Mouse (Mus musculus): Measurements from ENCODE around the gene Pigl. TPM values are rescaled to one million over a fixed set of nuclear protein-coding genes. Genes with fewer than 3 reads are reported as not detected.
A peak's percentile ranks its signal among the peaks of the same experiment; 100 is the strongest.
"Not testable (repeated sequence)": the region's sequence is repeated elsewhere in the genome, so short reads cannot be mapped to it uniquely, and the experiment has no call there.

Pigl gene
- total RNA-seq, 2 experiments from 2014 or later = 5.6 to 7.6 TPM

DNA sequence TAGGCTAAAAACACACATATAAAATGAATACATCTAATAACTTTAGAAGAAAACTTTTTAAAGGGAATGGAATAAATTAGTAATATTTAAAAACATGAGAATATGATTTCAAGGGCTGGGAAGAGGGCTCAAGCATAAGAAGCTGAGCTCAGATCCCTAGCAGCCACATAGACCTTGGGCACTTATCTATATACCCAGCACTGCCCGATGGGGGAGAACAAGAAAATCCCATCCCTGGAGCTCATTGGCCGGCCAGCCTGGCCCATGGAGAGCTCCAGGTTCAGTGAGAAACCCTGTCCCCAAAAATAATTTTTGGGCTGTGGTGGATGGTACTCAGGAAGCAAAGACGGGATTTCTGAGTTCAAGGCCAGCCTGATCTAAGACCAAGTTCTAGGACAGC is 7.6 kb downstream of the Pigl start:
- no peak for DNase-seq (ENCODE audit: low spot score in 2 of 2)
- intact Hi-C loops (cut with DNase I) = no loop called here

DNA sequence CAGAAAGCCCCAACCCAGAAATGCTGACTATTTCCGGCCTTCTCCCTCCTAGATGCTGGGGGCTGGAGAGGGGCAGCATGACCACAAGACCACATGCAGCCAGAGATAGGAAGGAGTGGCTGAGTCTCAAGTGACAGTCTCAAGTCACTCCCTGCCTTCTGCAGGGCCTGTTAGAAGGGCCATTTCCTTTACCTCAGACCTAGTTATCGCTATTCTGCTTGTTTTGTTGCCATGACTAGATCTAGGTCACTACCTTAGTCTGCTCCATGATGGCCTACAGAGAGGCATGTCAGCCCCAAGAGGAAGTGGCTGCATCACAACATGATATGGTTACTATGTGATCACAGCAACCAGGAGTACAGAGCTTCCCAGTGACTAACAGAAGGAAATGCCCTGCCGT is 8.3 kb downstream of the Pigl start:
- intact Hi-C loops (cut with DNase I) = no loop called here
- no peak for DNase-seq (ENCODE audit: low spot score in 2 of 2)

DNA sequence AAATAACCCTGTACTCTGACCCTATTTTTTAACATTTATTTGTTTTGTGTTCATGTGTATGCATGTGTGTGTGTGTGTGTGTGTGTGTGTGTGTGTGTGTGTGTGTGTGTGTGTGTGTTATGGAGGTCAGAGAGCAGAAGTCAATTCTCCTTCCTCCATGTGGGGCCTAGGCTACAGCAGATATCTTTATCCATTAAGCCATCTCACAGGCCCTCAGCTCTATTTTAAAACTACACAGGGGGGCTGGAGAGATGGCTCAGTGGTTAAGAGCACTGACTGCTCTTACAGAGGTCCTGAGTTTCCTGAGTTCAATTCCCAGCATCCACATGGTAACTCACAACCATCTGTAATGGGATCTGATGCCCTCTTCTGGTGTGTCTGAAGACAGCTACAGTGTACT is 9.0 kb downstream of the Pigl start:
- intact Hi-C loops (cut with DNase I); DNase-seq (ENCODE audit: low spot score in 2 of 2): not testable (repeated sequence)

DNA sequence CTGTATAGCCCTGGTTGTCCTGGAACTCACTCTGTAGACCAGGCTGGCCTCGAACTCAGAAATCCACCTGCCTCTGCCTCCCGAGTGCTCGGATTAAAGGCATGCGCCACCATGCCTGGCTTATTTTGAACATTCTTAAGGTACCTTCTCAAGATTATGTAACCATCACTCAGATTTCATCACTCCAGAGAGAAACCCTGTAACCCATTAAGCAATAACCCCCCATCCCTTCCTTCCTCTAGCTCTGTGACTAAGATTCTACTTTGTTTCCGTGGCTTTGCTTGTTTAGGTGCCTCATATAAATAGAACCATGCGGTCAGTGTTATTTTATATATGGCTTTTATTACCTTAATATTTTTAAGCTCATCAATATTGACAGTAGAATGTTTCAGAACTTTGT is 12.2 kb downstream of the Pigl start:
- intact Hi-C loops (cut with DNase I) = no loop called here
- DNase-seq (ENCODE audit: low spot score in 2 of 2) = no peak

DNA sequence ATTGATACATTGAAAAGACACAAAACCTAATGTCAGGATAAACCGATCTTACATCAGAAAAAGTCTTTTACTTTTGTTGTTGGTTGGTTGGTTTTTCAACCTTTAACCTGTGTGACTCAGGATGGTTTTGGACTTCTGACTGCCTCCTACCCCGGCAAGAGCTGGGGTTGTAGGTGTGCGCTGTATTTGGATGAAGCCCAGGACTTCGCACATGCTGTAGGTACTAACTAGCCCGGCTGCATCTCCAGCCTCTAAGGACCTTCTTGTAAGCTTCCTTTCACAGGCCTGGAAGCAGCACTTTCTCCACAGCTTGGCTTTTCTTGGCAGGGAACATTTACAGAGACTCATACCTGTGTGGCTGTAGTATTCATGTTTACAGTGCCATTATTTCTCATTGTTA is 15.3 kb downstream of the Pigl start:
- intact Hi-C loops (cut with DNase I) = no loop called here
- DNase-seq (ENCODE audit: low spot score in 2 of 2) = no peak

DNA sequence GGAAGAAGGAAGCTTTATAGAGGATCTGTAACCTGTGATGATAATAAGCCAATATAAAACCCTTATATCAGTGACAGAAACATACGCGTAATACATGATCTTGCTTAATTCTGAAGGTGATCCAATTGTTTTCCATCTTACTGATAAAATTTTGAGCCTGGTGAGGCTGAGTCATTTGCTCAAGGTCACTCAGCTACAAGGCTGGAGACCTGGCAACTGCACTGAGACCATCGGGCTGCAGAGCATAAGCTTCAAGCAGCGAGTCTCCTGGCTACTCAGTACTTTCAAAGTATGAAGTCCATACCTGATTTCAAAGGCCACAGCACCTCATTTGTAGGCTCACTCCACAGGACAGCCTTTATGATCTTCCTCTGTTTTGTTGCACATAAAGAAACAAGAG is 17.9 kb downstream of the Pigl start:
- intact Hi-C loops (cut with DNase I) = no loop called here
- no peak for DNase-seq (ENCODE audit: low spot score in 2 of 2)

DNA sequence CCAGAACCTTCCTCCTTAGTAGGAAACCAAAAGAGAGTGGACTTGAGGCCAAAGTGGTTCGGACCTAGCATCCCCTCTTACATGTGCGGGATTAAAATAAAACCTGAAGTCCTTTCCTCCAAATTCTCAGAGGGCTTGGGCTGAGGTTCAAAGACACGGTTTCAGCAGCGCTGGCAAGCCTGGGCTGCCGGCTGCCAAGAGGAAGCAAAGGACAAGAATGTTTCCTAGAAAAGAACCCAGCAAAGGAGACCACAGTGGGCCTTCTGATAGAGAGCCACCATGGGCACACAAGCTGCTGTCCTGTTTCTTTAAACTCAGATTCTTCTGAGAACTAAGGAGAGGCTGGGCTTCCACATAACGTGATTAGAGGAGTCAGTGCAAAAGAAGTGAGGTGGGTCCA is 20.7 kb downstream of the Pigl start:
- DNase-seq (ENCODE audit: low spot score in 2 of 2) = no peak
- intact Hi-C loops (cut with DNase I) = no loop called here

DNA sequence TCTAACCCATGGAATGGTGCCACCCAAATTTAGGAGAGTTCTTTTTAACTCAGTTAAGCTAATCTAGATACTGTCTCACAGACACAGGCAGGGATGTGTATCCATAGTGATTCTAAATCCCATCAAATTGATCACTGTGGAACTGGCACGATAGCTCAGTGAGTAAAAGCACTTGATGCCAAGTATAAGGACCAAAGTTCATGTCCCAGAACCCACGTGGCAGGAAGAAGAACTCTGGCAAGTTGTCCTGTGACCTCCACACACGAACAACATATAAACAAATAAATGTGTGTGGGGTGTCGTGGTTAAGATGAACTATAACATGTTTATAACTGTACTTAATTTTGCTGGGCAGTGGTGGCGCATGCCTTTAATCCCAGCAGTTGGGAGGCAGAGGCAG is 21.3 kb downstream of the Pigl start:
- DNase-seq (ENCODE audit: low spot score in 2 of 2) = no peak
- intact Hi-C loops (cut with DNase I) = no loop called here

DNA sequence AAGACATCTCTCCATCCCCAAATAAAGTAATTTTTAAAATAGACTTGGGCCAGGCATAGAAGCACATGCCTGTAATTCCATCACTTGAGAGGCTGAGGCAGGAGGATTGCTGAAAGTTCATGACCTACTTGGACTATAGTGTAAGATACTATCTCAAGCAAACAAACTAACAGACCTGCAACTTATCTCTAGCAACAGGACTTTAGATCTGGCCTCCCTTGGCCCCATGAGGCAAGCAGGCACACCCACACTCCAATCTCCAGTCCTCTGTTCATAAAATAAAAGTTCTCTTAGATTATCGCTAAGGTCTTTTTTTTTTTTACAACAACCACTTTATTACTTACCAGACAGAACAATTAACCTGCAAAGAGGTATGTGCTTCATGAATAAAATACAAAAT is 28.7 kb downstream of the Pigl start:
- intact Hi-C loops (cut with DNase I) = no loop called here
- no peak for DNase-seq (ENCODE audit: low spot score in 2 of 2)

DNA sequence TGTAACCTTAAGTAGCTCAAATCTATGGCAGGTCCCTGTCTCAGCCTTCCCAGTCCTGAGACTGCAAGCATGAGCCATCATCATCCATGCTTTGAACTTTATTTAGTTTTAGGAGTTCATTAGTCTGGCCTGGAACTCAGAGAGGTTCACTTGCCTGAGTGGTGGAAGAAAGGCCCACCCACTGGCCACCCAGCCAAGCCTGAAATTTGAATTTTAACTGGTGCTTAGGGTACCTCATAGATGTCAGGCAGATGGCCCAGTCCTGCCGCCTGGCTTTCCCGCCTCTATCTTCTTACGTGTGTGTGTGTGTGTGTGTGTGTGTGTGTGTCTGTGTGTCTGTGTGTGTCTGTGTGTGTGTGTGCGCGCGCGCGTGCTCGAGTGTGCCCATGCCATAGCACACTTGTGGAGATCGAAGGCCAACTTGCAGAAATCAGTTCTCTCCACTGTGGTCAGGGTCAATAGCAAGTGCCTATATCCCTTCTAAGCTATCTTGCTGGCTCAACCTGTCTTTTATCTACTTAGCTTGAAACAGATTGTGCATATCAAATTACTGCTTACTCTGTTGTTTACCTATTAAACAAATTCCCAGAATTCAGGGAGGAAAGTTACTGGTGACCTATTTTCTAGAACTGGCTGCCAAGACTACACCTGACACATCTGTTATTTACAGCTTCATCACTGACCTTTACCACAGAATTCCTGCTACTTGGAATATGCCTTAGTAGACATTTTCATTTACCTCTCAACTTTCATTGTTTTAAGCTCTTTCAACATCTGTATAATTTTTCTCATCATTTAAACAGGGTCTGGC is 29.5 kb downstream of the Pigl start:
- intact Hi-C loops (cut with DNase I) = no loop called here
- no peak for DNase-seq (ENCODE audit: low spot score in 2 of 2)

DNA sequence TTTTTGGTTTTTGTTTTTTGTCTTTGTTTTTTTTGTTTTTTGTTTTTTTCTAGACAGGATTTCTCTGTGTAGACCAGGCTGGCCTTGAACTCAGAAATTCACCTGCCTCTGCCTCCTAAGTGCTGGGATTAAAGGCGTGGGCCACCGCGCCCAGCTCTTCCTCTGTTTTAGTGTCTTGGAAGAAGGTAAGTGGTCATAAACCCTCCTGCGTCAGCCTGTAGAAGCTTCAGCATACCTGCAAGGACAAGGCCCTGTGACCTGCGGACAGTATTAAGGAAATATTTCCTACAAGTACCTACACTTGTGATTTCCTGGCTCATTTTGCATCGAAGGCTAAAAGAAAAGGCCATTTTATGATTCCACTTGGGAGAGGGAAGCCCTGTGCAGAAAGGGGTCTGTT is 35.4 kb downstream of the Pigl start:
- DNase-seq (ENCODE audit: low spot score in 2 of 2) = no peak
- intact Hi-C loops (cut with DNase I) = no loop called here

DNA sequence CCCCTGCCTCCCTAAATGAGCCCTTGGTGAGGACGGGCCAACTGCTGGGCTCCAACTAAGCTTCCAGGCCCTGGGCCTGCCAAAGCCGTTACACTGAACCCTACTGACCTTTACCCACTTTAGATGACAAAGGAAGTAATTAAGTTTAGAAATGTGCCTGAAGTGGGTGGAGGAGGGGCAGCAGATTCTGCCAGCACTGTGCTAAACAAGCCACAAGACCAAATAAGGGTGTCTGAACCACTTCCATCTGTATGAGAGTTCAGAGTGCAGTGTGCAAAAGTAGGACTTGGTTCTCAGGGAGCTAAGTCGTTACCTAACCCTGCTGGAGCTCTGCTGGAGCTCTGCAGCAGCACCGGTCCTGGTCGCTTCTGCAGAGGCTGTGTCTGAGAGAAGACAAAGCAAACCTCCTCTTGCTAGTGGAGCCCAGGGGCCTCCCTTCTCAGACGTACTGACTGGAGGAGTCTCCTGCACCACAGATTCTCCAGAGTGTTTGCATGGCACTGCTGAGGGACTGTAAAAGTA is 36.6 kb downstream of the Pigl start:
- intact Hi-C loops (cut with DNase I) = no loop called here

DNA sequence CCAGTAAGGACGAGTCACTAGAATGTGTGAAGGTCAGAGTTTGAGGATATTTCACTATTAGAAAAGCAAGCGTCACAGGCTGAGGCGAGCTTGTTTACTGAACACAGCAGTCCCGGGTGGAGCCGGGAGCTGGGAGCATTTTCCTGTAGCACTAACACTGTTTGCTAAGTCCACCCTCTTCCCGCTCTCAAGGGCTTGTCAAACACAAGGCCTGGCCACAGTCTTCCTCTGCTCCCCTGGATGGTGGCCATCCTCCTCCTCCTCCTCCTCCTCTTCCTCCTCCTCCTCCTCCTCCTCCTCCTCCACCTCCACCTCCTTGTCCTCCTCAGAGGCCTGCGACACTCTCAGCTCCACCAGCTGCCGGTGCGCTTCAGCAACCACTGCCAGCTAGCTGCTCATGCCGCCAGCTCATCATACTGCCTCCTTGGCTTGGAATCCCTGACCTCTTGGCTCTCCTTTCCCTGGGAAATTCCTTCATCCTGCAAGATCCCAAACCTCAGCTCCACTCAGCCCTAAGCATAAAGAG is 37.1 kb downstream of the Pigl start:
- no peak for DNase-seq (ENCODE audit: low spot score in 2 of 2)
- intact Hi-C loops (cut with DNase I) = no loop called here

More for the DNA sequence above, 36.6 kb downstream of the Pigl start:
- DNase-seq (ENCODE audit: low spot score in 2 of 2) = peak; percentile 13 to 41

DNA sequence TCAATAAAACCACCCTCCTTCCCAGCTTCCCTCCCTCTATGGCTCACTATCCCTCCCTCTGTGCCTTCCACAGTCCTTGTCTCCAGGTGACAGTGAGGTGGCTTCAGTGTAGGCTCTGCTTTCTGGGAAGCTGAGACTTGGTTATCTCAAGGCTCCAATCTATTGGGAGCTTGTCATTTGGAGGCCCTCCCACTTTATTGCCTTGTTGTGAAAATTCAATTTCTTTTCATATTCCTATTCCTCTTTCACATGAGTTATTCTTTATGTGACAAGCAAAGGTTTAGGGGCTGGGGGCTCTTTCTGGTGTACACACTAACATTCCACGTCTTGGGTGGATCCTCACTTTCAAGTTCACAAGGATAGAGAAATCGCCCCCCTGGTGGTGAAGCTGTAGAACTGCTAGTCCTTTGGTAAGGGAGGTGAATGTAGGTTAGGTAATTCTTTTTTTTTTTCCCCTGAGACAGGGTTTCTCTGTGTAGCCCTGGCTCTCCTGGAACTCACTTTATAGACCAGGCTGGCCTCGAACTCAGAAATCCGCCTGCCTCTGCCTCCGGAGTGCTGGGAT is 38.0 kb downstream of the Pigl start:
- intact Hi-C loops (cut with DNase I) = no loop called here
- DNase-seq (ENCODE audit: low spot score in 2 of 2) = no peak

DNA sequence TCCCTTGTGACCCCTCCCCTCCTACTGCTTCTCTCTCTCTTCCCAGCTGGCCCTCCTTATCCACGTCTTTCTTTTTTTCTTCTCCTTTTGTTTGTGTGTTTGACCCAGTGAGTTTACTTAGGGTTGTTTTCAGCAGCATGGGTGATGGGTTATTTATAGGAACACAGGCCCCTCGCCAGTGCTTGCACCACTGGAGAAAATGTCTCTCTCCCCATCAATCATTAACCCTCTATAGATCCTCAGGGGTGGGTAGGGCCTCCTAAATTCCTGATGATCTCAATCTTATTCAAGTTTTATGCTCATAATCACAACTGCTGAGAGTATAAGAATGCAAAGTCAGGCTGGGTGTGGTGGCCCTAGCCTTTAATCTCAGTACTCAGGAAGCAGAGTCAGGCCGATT is 38.9 kb downstream of the Pigl start:
- DNase-seq (ENCODE audit: low spot score in 2 of 2) = no peak
- intact Hi-C loops (cut with DNase I) = no loop called here

DNA sequence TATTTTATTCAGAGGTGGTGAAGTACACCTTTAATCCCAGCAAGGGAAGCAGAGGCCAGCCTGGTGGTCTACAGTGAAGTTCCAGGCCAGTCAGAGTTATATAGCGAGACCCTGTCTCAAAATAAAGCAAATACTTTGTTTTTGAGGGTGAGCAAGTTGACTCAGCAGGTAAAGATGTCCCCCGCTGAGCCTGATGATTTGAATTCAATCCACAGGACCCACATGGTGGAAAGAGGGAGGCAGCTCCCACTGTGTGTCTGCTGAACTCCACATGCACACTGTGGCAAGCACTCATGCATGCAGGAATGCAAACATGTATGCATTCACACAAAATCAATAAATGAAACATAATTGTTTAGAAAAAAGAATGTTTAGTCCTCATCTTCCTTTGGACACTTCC is 40.5 kb downstream of the Pigl start:
- no peak for DNase-seq (ENCODE audit: low spot score in 2 of 2)
- intact Hi-C loops (cut with DNase I) = no loop called here

DNA sequence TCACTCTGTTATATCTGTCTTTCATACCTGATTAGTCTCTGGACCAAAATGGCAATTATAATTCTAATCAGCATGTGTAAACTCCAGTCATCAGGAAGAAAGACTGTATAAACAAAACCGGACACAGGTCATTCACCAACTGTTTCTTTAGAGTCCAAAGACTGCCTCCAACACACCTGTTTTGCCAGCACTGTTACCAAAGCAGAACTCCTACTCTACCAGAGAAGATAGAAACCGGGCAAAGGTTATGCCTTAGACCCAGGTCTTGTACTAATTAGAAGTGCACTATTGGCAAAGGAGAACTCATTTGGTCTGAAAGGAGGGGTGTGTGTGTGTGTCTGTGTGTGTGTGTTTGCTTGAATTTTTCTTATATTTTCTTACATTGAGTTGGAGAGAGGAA is 42.3 kb downstream of the Pigl start:
- intact Hi-C loops (cut with DNase I) = no loop called here
- DNase-seq (ENCODE audit: low spot score in 2 of 2) = no peak

DNA sequence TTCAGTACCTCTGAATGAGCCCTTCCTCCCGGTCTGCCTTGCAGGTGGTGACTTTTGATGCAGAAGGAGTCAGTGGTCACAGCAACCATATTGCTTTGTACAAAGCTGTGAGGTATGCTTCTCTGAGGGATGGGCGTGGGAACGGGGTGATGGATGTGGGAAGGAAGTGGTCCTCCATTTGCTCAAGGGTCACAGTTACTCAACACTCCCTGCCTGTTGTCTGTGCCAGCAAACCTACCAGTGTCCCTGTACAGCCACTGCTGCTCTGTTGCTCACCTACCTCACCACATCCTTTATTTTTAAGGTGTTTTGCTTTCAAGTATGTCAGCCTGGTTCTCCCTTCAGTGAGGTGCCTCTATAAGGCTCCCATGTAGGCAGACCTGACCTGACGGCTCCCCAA is 49.4 kb downstream of the Pigl start:
- no peak for DNase-seq (ENCODE audit: low spot score in 2 of 2)
- intact Hi-C loops (cut with DNase I) = no loop called here

DNA sequence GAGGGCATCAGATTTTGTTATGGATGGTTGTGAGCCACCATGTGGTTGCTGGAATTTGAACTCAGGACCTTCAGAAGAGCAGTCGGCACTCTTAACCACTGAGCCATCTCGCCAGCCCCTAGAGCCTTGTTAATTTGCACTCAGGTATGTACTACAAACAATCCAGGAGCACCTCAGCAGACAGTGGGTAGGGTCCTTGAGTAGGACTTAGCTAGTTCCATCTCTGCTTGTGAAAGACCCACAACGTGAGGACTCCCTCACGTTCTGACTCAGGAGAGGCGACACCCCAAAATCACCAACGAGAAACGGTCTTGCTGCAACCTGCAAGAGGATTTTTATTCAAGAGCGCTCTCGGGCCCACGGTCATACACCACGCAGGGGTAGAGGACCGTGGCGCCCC is 50.1 kb downstream of the Pigl start:
- DNase-seq (ENCODE audit: low spot score in 2 of 2); intact Hi-C loops (cut with DNase I): not testable (repeated sequence)

DNA sequence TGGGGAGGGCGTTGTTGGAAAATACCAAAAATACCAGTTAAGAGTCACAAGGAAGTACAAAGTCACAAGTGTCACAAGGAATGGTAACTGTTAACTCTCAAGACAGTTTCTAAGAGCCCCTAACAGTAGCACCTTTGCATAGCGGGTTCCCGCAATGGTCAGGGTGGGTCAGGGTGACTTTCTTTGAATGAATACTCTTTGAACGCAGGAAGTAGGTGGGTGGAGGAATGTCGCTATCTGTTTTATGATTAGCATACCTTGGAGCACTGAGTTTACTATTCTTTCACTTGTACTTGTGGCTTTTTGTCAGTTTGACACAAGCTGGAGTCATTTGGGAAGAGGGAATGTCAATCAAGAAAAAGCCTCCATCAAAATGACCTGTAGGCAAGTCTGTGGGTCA is 50.6 kb downstream of the Pigl start:
- intact Hi-C loops (cut with DNase I) = not testable (repeated sequence)

DNA sequence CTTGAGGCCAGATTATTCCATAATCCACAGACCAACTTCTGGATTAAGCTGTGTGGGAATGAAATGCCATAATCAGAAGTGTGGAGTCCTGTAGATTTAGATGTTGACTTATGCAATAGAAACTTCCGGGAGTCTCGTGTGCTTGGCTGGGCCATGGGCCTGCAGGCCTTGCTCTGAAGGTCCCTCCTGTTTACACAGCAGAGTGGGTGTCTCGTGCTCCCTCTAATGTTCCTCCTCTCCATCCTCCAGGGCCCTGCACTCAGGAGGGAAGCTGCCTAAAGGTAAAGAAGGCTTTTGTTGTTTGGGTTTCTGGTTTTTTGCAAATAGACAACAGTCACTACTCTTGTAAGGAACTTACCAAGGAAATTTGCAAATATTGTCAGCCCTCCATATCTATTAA is 51.3 kb downstream of the Pigl start:
- intact Hi-C loops (cut with DNase I) = no loop called here
- no peak for DNase-seq (ENCODE audit: low spot score in 2 of 2)

More for the DNA sequence above, 50.6 kb downstream of the Pigl start:
- not testable (repeated sequence) for DNase-seq (ENCODE audit: low spot score in 2 of 2)

Measured in left cerebral cortex, postnatal 25 days (tissue).